Comparison of ENCODE assay signal across 10 mouse cellular contexts in genomic region chr8:111469013-111469412, GRCm38 (mm10). TPM values are rescaled to one million over a fixed set of nuclear protein-coding genes. Genes with fewer than 3 reads are reported as not detected.
DNase-seq lines count a peak whose midpoint lies in the region; ATAC-seq and TF ChIP-seq lines count a peak whose summit lies in the region.
"Had no signal": no experiment of that assay in that cellular context is flagged by ENCODE, and none has a peak within 500 bp of the region (broad histone marks: within the 10 kb centered on the region; RNA-seq: fewer than 3 reads in every experiment).

No protein-coding gene starts in this region.

- 46% methylated on average over 6 of the region's 6 CpGs for WGBS in midbrain, embryonic 13.5 days
- WGBS in midbrain, embryonic 11.5 days, result 73% methylated on average over 6 of the region's 6 CpGs
- 15% methylated on average over 6 of the region's 6 CpGs for WGBS in forebrain, embryonic 15.5 days
- WGBS in midbrain, postnatal 0 days, result 41% methylated on average over 6 of the region's 6 CpGs

- no peak overlapping the region for H3K4me2 ChIP-seq in midbrain, embryonic 13.5 days (replicated peaks)
- H3K4me2 ChIP-seq in midbrain, embryonic 11.5 days, result no peak overlapping the region
- no peak overlapping the region for H3K4me2 ChIP-seq in forebrain, embryonic 15.5 days (replicated peaks)
- no peak overlapping the region for H3K4me2 ChIP-seq in midbrain, postnatal 0 days (ENCODE audit: low read depth, low read length, poor library complexity, severe bottlenecking)

- H3K4me3 ChIP-seq in midbrain, embryonic 13.5 days (replicated peaks), result no peak overlapping the region
- H3K4me3 ChIP-seq in midbrain, embryonic 11.5 days (ENCODE audit: low read depth, low read length), result no peak overlapping the region
- no peak overlapping the region for H3K4me3 ChIP-seq in forebrain, embryonic 15.5 days
- H3K4me3 ChIP-seq in midbrain, postnatal 0 days (ENCODE audit: low read depth, low read length), result no peak overlapping the region
- no peak overlapping the region for H3K4me3 ChIP-seq in gastrocnemius, adult 2 months

- ATAC-seq in midbrain, embryonic 13.5 days, result peak; percentile 53; the same call in 1 of the 2 replicates
- ATAC-seq in midbrain, embryonic 11.5 days (ENCODE audit: low FRiP score), result no peak
- peak; percentile 76 for ATAC-seq in forebrain, embryonic 15.5 days (replicated peaks)
- ATAC-seq in midbrain, postnatal 0 days (ENCODE audit: low FRiP score), result no peak
- ATAC-seq: liver, postnatal 0 days had no signal

- DNase-seq in heart, postnatal 10 days, result peak; percentile 38 to 49
- DNase-seq in heart, adult 8-10 months (ENCODE audit: low spot score), result no peak
- no peak for DNase-seq in midbrain, embryonic 11.5 days (ENCODE audit: low spot score, missing footprints)
- peak; percentile 54 for DNase-seq in midbrain, postnatal 0 days (ENCODE audit: low spot score)
- no peak for DNase-seq in right cerebral cortex, postnatal 14 days
- no peak for DNase-seq in gastrocnemius, adult 2 months
- DNase-seq: liver, postnatal 0 days; thymus, adult 2 months had no signal

- peaks cover 9% of the 10 kb centered on the region for H3K36me3 ChIP-seq in midbrain, embryonic 13.5 days
- H3K36me3 ChIP-seq in midbrain, embryonic 11.5 days (ENCODE audit: control insufficient read depth, insufficient read depth, low read length), result no peaks in the 10 kb centered on the region; the same call in 1 of the 2 replicates
- H3K36me3 ChIP-seq in forebrain, embryonic 15.5 days, result no peaks in the 10 kb centered on the region
- peaks cover 12% of the 10 kb centered on the region for H3K36me3 ChIP-seq in midbrain, postnatal 0 days (ENCODE audit: insufficient read depth, low read length)

- no peaks in the 10 kb centered on the region for H3K27me3 ChIP-seq in midbrain, embryonic 13.5 days
- no peaks in the 10 kb centered on the region for H3K27me3 ChIP-seq in midbrain, embryonic 11.5 days (ENCODE audit: control insufficient read depth, insufficient read depth, low read length)
- H3K27me3 ChIP-seq in forebrain, embryonic 15.5 days, result no peaks in the 10 kb centered on the region
- no peaks in the 10 kb centered on the region for H3K27me3 ChIP-seq in midbrain, postnatal 0 days (ENCODE audit: insufficient read depth, low read length)

- H3K4me1 ChIP-seq in midbrain, embryonic 13.5 days (replicated peaks), result peaks cover 27% of the 10 kb centered on the region
- H3K4me1 ChIP-seq in midbrain, embryonic 11.5 days (ENCODE audit: control insufficient read depth, insufficient read depth, low read length), result no peaks in the 10 kb centered on the region
- peaks cover 42% of the 10 kb centered on the region for H3K4me1 ChIP-seq in forebrain, embryonic 15.5 days
- H3K4me1 ChIP-seq in midbrain, postnatal 0 days (ENCODE audit: insufficient read depth, low read length), result no peaks in the 10 kb centered on the region

- H3K27ac ChIP-seq in midbrain, embryonic 13.5 days, result peak overlapping the region; percentile 36; the same call in 1 of the 2 replicates
- no peak overlapping the region for H3K27ac ChIP-seq in midbrain, embryonic 11.5 days (ENCODE audit: low read depth, low read length)
- H3K27ac ChIP-seq in forebrain, embryonic 15.5 days (replicated peaks), result peak overlapping the region; percentile 71
- no peak overlapping the region for H3K27ac ChIP-seq in midbrain, postnatal 0 days (ENCODE audit: low read depth, low read length)
- H3K27ac ChIP-seq in gastrocnemius, adult 2 months, result no peak overlapping the region

- no peak overlapping the region for H3K9ac ChIP-seq in midbrain, embryonic 13.5 days (replicated peaks)
- no peak overlapping the region for H3K9ac ChIP-seq in midbrain, embryonic 11.5 days (ENCODE audit: low read length)
- no peak overlapping the region for H3K9ac ChIP-seq in forebrain, embryonic 15.5 days (replicated peaks)
- H3K9ac ChIP-seq in midbrain, postnatal 0 days (replicated peaks; ENCODE audit: low read length, poor library complexity, severe bottlenecking), result 0 out of 2 replicates have a peak overlapping the region, but pooled peaks have one; percentile 19
- H3K9ac ChIP-seq: liver, postnatal 0 days had no signal

- no peaks in the 10 kb centered on the region for H3K9me3 ChIP-seq in midbrain, embryonic 13.5 days
- no peaks in the 10 kb centered on the region for H3K9me3 ChIP-seq in midbrain, embryonic 11.5 days (ENCODE audit: control insufficient read depth, low read length)
- H3K9me3 ChIP-seq in forebrain, embryonic 15.5 days, result no peaks in the 10 kb centered on the region
- no peaks in the 10 kb centered on the region for H3K9me3 ChIP-seq in midbrain, postnatal 0 days (ENCODE audit: low read length)

- no peak for TF ChIP-seq CTCF in midbrain, postnatal 0 days (IDR thresholded peaks at IDR 0.05)
- TF ChIP-seq CTCF in gastrocnemius, adult 2 months (IDR thresholded peaks at IDR 0.05), result no peak

- intact Hi-C loops in heart, postnatal 10 days (cut with DNase I), result loop anchor here (5.0 kb wide), 1 partner anchor 193 kb away; no protein-coding TSS in a partner anchor
- intact Hi-C loops in gastrocnemius, adult 2 months (cut with DNase I), result no loop called here

RNA-seq across cellular contexts. Expression of gene Wdr59, which starts 52.9 kb away (rescaled TPM):
- 10 to 100 TPM in 1 of 2 experiments, 1 to 10 TPM in 1; 10.0 to 10.2 TPM for total RNA-seq in heart, postnatal 10 days (2021)
- total RNA-seq in heart, adult 8-10 months (2022), result 1 to 10 TPM; 6.5 to 7.4 (median 7.0) TPM
- 6.7 TPM in 2 replicates for polyA plus RNA-seq in midbrain, embryonic 13.5 days (2015; fragmentation: Nextera tagmentation; extraction: Ambion mirVana)
- polyA plus RNA-seq in midbrain, embryonic 11.5 days (2014; fragmentation: Nextera tagmentation; extraction: Ambion mirVana), result 2.9 TPM in 2 replicates
- polyA plus RNA-seq in forebrain, embryonic 15.5 days (2015; fragmentation: Nextera tagmentation; extraction: Ambion mirVana), result 8.6 and 9.1 TPM in 2 replicates
- 11.6 and 17.1 TPM in 2 replicates for total RNA-seq in midbrain, postnatal 0 days (2014; rRNA removed)
- polyA plus RNA-seq in midbrain, postnatal 0 days (2015; fragmentation: Nextera tagmentation; extraction: Ambion mirVana), result 5.6 and 6.6 TPM in 2 replicates
- total RNA-seq in gastrocnemius, adult 2 months (2021), result 1 to 10 TPM; 7.9 to 8.2 TPM

Comparison
In these comparisons a context has a peak if more than half of its experiments do, and no peak if none do; other contexts are left out.
1. DNase-seq: peak in heart, postnatal 10 days (2 of 2) and midbrain, postnatal 0 days (single experiment); none in heart, adult 8-10 months (single experiment), midbrain, embryonic 11.5 days (single experiment), right cerebral cortex, postnatal 14 days (single experiment) and gastrocnemius, adult 2 months (single experiment).
2. ATAC-seq: peak in midbrain, embryonic 13.5 days (single experiment) and forebrain, embryonic 15.5 days (single experiment); none in midbrain, embryonic 11.5 days (single experiment) and midbrain, postnatal 0 days (single experiment).
3. H3K27ac ChIP-seq: peak in midbrain, embryonic 13.5 days (single experiment) and forebrain, embryonic 15.5 days (single experiment); none in midbrain, embryonic 11.5 days (single experiment), midbrain, postnatal 0 days (single experiment) and gastrocnemius, adult 2 months (single experiment).